Mouse (Mus musculus): Measurements from ENCODE around the gene Trpc4ap. TPM values are rescaled to one million over a fixed set of nuclear protein-coding genes. Genes with fewer than 3 reads are reported as not detected.

Trpc4ap gene
- total and polyA plus RNA-seq, 2 experiments from 2014 or later = 127 to 169 TPM

DNA sequence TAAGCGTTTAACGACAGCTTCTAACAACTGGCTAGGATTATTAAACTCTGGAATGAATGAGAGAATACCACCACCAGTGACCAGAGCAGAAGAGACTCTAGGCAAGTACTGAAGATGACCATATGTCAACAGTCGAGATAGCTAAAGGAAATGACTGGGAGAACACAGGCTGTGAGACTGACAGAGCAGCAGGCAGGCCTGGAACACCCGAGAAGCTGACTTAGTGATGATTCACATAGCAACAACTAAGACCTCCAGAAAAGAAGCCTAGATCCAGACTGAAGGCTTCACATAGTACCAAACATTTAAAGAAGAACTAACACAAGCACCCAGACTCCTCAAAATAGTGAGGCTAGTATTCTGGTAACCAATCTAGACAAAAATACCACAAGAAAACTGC lies 17.1 kb downstream of the Trpc4ap start:
- no peak overlapping the region for H3K9ac ChIP-seq (replicated peaks; ENCODE audit: low read length)
- TF ChIP-seq CTCF (IDR thresholded peaks at IDR 0.05; ENCODE audit: low read depth) = no peak
- H3K27ac ChIP-seq = no peak overlapping the region
- 57% methylated on average over 4 of the region's 4 CpGs for WGBS
- no peak overlapping the region for H3K4me2 ChIP-seq (ENCODE audit: low read depth, low read length)
- DNase-seq (ENCODE audit: low spot score) = no peak
- H3K9me3 ChIP-seq (ENCODE audit: low read length) = no peaks in the 10 kb centered on the region
- no peak overlapping the region for H3K4me3 ChIP-seq (ENCODE audit: low read length)
- no peaks in the 10 kb centered on the region for H3K27me3 ChIP-seq (ENCODE audit: insufficient read depth, low read length)
- peaks cover 12% of the 10 kb centered on the region for H3K36me3 ChIP-seq (ENCODE audit: insufficient read depth, low read length)
- peaks cover 5% of the 10 kb centered on the region; the same call in 1 of the 2 replicates for H3K4me1 ChIP-seq (ENCODE audit: insufficient read depth, low read length)
- ATAC-seq = no peak

DNA sequence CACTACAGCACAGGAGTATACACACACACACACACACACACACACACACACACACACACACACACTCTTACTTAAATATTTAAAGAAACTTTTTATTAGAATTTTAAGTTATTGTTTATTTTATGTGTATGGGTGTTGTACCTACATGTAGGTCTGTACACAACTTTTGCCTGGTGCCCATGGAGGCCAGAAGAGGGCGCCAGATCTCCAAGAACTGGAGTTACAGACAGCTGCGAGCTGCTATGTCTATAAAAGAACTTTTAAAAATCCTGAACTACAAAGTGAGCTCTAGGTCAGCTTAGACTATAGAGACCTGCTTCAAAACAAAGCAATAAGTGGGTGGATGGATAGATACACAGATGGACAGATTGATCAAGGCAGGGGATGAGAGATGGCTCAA lies 18.6 kb downstream of the Trpc4ap start:
- H3K27ac ChIP-seq = no peak overlapping the region
- no peak for ATAC-seq
- no peaks in the 10 kb centered on the region for H3K4me1 ChIP-seq (ENCODE audit: insufficient read depth, low read length)
- no peak overlapping the region for H3K9ac ChIP-seq (replicated peaks; ENCODE audit: low read length)
- DNase-seq (ENCODE audit: low spot score) = peak; percentile 76
- H3K27me3 ChIP-seq (ENCODE audit: insufficient read depth, low read length) = no peaks in the 10 kb centered on the region
- no peaks in the 10 kb centered on the region for H3K9me3 ChIP-seq (ENCODE audit: low read length)
- peaks cover 12% of the 10 kb centered on the region for H3K36me3 ChIP-seq (ENCODE audit: insufficient read depth, low read length)
- H3K4me2 ChIP-seq (ENCODE audit: low read depth, low read length) = no peak overlapping the region
- TF ChIP-seq CTCF (IDR thresholded peaks at IDR 0.05; ENCODE audit: low read depth) = peak; percentile 68
- H3K4me3 ChIP-seq (ENCODE audit: low read length) = no peak overlapping the region
- WGBS = 20% methylated on average over 2 of the region's 2 CpGs

DNA sequence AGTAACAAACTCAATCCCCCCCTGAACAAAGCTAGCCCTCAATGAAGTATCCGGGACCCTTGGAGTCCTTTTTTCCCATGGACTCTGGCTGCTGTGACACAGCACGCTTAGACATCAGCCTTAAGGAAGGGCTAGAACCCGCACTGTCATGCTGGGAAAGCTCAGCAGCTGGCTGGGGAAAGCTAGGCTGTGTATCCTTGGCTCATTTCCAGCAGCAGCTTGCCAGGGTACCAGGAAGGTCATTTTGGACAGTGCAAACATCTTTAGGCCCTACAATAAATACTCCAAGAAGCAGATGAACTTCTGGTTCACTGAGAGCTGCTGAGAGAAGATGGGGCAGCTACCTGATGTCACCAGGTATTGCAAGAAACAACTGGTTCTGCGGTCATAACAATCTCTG lies 20.9 kb downstream of the Trpc4ap start:
- H3K36me3 ChIP-seq (ENCODE audit: insufficient read depth, low read length) = peaks cover 16% of the 10 kb centered on the region
- H3K9ac ChIP-seq (replicated peaks; ENCODE audit: low read length) = no peak overlapping the region
- ATAC-seq (no peak), DNase-seq (ENCODE audit: low spot score) (peak; percentile 53)
- H3K4me2 ChIP-seq (ENCODE audit: low read depth, low read length) = no peak overlapping the region
- H3K9me3 ChIP-seq (ENCODE audit: low read length) = no peaks in the 10 kb centered on the region
- no peaks in the 10 kb centered on the region for H3K27me3 ChIP-seq (ENCODE audit: insufficient read depth, low read length)
- TF ChIP-seq CTCF (IDR thresholded peaks at IDR 0.05; ENCODE audit: low read depth) = no peak
- no peak overlapping the region for H3K27ac ChIP-seq
- H3K4me3 ChIP-seq (ENCODE audit: low read length) = no peak overlapping the region
- H3K4me1 ChIP-seq (ENCODE audit: insufficient read depth, low read length) = no peaks in the 10 kb centered on the region
- WGBS = 56% methylated on average over 4 of the region's 4 CpGs

DNA sequence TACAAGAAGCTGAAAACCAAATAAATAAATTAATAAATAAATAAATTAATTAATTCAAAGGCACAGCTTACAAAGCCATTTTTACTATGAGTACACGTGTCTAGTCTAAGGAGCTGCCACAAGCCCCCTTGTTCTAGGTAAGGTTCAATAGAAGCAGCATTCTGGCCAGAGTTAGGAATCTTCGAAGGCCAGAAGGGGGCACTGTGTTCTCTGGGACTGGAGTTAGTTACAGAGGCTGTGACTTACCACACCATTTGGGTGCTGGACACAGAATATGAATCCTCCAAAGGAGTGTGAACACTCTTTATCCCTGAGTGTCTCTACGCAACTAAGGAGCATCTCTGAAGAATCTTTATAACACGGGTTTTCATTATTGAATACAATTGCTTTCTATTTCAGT lies 23.7 kb downstream of the Trpc4ap start:
- no peak overlapping the region for H3K4me2 ChIP-seq (ENCODE audit: low read depth, low read length)
- peak; percentile 53 for TF ChIP-seq CTCF (IDR thresholded peaks at IDR 0.05; ENCODE audit: low read depth)
- H3K36me3 ChIP-seq (ENCODE audit: insufficient read depth, low read length) = peaks cover 31% of the 10 kb centered on the region
- no peaks in the 10 kb centered on the region for H3K27me3 ChIP-seq (ENCODE audit: insufficient read depth, low read length)
- 83% methylated on average over 4 of the region's 4 CpGs for WGBS
- H3K9me3 ChIP-seq (ENCODE audit: low read length) = no peaks in the 10 kb centered on the region
- DNase-seq (ENCODE audit: low spot score) = peak; percentile 40
- no peak overlapping the region for H3K9ac ChIP-seq (replicated peaks; ENCODE audit: low read length)
- H3K4me3 ChIP-seq (ENCODE audit: low read length) = no peak overlapping the region
- no peak overlapping the region for H3K27ac ChIP-seq
- no peaks in the 10 kb centered on the region for H3K4me1 ChIP-seq (ENCODE audit: insufficient read depth, low read length)
- ATAC-seq = no peak

DNA sequence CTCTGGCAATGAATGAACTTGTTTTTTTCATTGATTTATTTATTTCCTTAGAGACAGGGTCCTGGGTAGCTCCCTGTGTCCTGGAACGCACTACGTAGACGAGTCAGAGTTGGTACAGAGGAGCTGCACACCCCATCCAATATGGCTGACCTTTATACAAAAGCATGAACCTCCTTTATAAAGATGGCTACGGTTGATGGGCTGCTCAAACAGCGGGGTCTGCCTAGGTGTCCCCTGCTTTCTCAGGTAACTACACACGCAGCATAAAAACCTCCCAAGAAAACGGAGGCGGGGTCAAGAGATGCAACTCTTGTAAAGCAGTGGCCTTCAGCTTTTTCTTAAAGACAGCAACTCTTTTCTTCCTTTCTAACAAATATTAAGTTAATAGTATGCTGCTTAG lies 24.3 kb downstream of the Trpc4ap start:
- no peak for ATAC-seq
- 96% methylated on average over 8 of the region's 8 CpGs for WGBS
- TF ChIP-seq CTCF (IDR thresholded peaks at IDR 0.05; ENCODE audit: low read depth) = no peak
- no peak for DNase-seq (ENCODE audit: low spot score)
- H3K36me3 ChIP-seq (ENCODE audit: insufficient read depth, low read length) = peaks cover 34% of the 10 kb centered on the region
- H3K4me2 ChIP-seq (ENCODE audit: low read depth, low read length) = no peak overlapping the region
- no peaks in the 10 kb centered on the region for H3K27me3 ChIP-seq (ENCODE audit: insufficient read depth, low read length)
- H3K4me1 ChIP-seq (ENCODE audit: insufficient read depth, low read length) = no peaks in the 10 kb centered on the region
- no peak overlapping the region for H3K4me3 ChIP-seq (ENCODE audit: low read length)
- H3K27ac ChIP-seq = no peak overlapping the region
- no peak overlapping the region for H3K9ac ChIP-seq (replicated peaks; ENCODE audit: low read length)
- no peaks in the 10 kb centered on the region for H3K9me3 ChIP-seq (ENCODE audit: low read length)

DNA sequence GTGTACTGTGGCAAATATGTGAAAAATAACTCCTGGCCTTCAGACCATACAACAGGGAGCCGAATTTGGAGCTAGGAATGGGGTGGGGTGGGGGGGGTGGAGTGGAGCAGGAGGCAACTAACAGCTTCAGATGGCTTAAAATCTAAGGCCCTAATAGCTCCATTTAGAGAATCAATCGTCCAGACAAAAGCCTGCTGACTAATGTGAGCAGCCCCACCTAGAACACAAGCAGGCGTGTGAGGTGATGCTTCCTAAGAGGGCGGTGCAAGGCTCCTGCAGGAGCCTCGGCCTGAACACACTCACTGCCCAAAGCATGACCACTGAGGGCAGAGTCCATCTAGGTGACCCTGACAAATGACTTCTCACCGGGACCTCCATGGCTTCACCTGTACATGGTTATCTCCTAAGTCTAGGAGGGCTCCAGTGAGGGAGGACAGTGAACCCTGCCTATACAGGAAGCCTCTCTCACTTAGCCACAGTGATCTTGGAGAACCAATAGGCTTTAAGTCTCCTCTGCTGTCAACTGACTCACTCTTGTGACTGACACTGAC lies 28.2 kb downstream of the Trpc4ap start:
- 80% methylated on average over 6 of the region's 6 CpGs for WGBS
- H3K27ac ChIP-seq = no peak overlapping the region
- H3K36me3 ChIP-seq (ENCODE audit: insufficient read depth, low read length) = peaks cover 40% of the 10 kb centered on the region
- no peaks in the 10 kb centered on the region for H3K27me3 ChIP-seq (ENCODE audit: insufficient read depth, low read length)
- H3K4me2 ChIP-seq (ENCODE audit: low read depth, low read length) = no peak overlapping the region
- DNase-seq (ENCODE audit: low spot score) = no peak
- H3K9me3 ChIP-seq (ENCODE audit: low read length) = no peaks in the 10 kb centered on the region
- H3K4me1 ChIP-seq (ENCODE audit: insufficient read depth, low read length) = no peaks in the 10 kb centered on the region
- no peak overlapping the region for H3K9ac ChIP-seq (replicated peaks; ENCODE audit: low read length)
- H3K4me3 ChIP-seq (ENCODE audit: low read length) = no peak overlapping the region
- no peak for TF ChIP-seq CTCF (IDR thresholded peaks at IDR 0.05; ENCODE audit: low read depth)
- ATAC-seq = no peak

DNA sequence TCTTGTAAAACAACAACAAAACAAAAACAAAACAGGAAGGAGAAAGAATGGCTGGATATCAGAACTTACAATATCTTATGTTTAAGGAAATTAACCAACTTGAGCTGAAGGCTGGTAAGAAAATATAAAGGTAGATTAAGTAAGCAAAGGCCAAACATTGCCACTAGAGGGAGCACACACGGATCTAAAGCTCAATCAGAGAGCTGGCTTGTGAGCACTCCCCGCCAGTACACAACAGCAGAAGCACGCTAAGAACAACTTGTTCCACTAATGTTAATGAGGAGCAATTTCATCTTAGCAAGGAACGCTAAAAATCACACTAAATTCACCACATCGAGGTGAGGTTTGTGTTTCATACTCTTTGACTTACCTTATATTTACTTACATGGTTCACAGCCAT lies 29.1 kb downstream of the Trpc4ap start:
- peaks cover 45% of the 10 kb centered on the region for H3K36me3 ChIP-seq (ENCODE audit: insufficient read depth, low read length)
- WGBS = 16% methylated on average over 5 of the region's 5 CpGs
- no peak overlapping the region for H3K4me3 ChIP-seq (ENCODE audit: low read length)
- H3K4me2 ChIP-seq (ENCODE audit: low read depth, low read length) = no peak overlapping the region
- no peak overlapping the region for H3K9ac ChIP-seq (replicated peaks; ENCODE audit: low read length)
- ATAC-seq (peak; percentile 62; the same call in 1 of the 2 replicates), DNase-seq (ENCODE audit: low spot score) (peak; percentile 88)
- no peak overlapping the region for H3K27ac ChIP-seq
- TF ChIP-seq CTCF (IDR thresholded peaks at IDR 0.05; ENCODE audit: low read depth) = peak; percentile 81
- H3K9me3 ChIP-seq (ENCODE audit: low read length) = no peaks in the 10 kb centered on the region
- no peaks in the 10 kb centered on the region for H3K27me3 ChIP-seq (ENCODE audit: insufficient read depth, low read length)
- no peaks in the 10 kb centered on the region for H3K4me1 ChIP-seq (ENCODE audit: insufficient read depth, low read length)
